ENCODE assay signal across 8 mouse cellular contexts in the genomic region with DNA sequence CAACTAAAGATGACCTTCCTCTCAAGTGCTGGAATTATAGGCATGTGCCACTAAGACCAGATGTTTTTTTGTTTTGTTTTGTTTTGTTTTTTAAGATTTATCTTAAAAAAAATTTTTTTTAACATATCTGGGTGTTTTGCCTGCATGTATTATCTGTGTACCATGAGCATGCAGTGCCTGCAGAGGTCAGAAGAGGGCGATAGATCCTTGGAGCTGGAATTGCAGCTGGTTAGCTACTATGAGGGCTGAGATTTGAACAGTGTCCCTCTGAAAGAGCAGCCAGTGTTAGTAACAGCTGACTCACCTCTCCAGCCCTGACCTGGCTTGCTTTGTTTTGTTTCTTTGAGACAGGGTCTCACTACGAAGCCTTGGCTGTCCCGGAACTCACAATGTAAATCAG. TPM values are rescaled to one million over a fixed set of nuclear protein-coding genes. Genes with fewer than 3 reads are reported as not detected.
DNase-seq lines count a peak whose midpoint lies in the region; ATAC-seq and TF ChIP-seq lines count a peak whose summit lies in the region.

No protein-coding gene starts in this region.

- H3K9ac ChIP-seq in hindbrain, embryonic 13.5 days = no peak overlapping the region
- no peak overlapping the region for H3K9ac ChIP-seq in midbrain, postnatal 0 days (replicated peaks; ENCODE audit: low read length, poor library complexity, severe bottlenecking)

- H3K27me3 ChIP-seq in hindbrain, embryonic 10.5 days (ENCODE audit: insufficient read depth, poor library complexity, severe bottlenecking) = no peaks in the 10 kb centered on the region
- H3K27me3 ChIP-seq in hindbrain, embryonic 13.5 days = no peaks in the 10 kb centered on the region
- H3K27me3 ChIP-seq in midbrain, postnatal 0 days (ENCODE audit: insufficient read depth, low read length) = no peaks in the 10 kb centered on the region

- 33% methylated on average over 3 of the region's 3 CpGs for WGBS in hindbrain, embryonic 10.5 days
- 31% methylated on average over 3 of the region's 3 CpGs for WGBS in hindbrain, embryonic 13.5 days
- 40% methylated on average over 3 of the region's 3 CpGs for whole genome bisulfite sequencing in midbrain, postnatal 0 days

- no peak overlapping the region for H3K4me2 ChIP-seq in hindbrain, embryonic 13.5 days
- H3K4me2 ChIP-seq in midbrain, postnatal 0 days (ENCODE audit: low read depth, low read length, poor library complexity, severe bottlenecking) = no peak overlapping the region

- TF ChIP-seq POLR2A in cortical plate, adult 2 months (IDR thresholded peaks at IDR 0.05; ENCODE audit: extremely low read depth, insufficient read depth, low read length) = no peak

- no peak overlapping the region for H3K27ac ChIP-seq in hindbrain, embryonic 10.5 days
- no peak overlapping the region for H3K27ac ChIP-seq in hindbrain, embryonic 13.5 days
- H3K27ac ChIP-seq in cortical plate, adult 2 months (ENCODE audit: insufficient read depth, low read length) = no peak overlapping the region
- H3K27ac ChIP-seq in midbrain, postnatal 0 days (ENCODE audit: low read depth, low read length) = no peak overlapping the region

- no peak overlapping the region for H3K4me3 ChIP-seq in hindbrain, embryonic 10.5 days
- H3K4me3 ChIP-seq in hindbrain, embryonic 13.5 days = no peak overlapping the region
- no peak overlapping the region for H3K4me3 ChIP-seq in cortical plate, adult 2 months (ENCODE audit: insufficient read depth, low read length)
- no peak overlapping the region for H3K4me3 ChIP-seq in midbrain, postnatal 0 days (ENCODE audit: low read depth, low read length)

- H3K36me3 ChIP-seq in hindbrain, embryonic 10.5 days = no peaks in the 10 kb centered on the region
- H3K36me3 ChIP-seq in hindbrain, embryonic 13.5 days = no peaks in the 10 kb centered on the region
- no peaks in the 10 kb centered on the region for H3K36me3 ChIP-seq in midbrain, postnatal 0 days (ENCODE audit: insufficient read depth, low read length)

- no peak for ATAC-seq in hindbrain, embryonic 13.5 days (ENCODE audit: low FRiP score)
- no peak for ATAC-seq in midbrain, postnatal 0 days (ENCODE audit: low FRiP score)

- no peaks in the 10 kb centered on the region for H3K9me3 ChIP-seq in hindbrain, embryonic 10.5 days
- no peaks in the 10 kb centered on the region for H3K9me3 ChIP-seq in hindbrain, embryonic 13.5 days
- H3K9me3 ChIP-seq in midbrain, postnatal 0 days (ENCODE audit: low read length) = no peaks in the 10 kb centered on the region

- DNase-seq in hindbrain, embryonic 10.5 days (ENCODE audit: low spot score) = peak; percentile 69
- peak; percentile 92 for DNase-seq in 3T3-L1 (ENCODE audit: low read depth, low spot score)
- DNase-seq in ES-CJ7 (ENCODE audit: low read depth, low spot score) = peak; percentile 81
- peak; percentile 78 for DNase-seq in kidney, adult 9 months
- DNase-seq in midbrain, postnatal 0 days (ENCODE audit: low spot score) = peak; percentile 59
- peak; percentile 70 to 82 for DNase-seq in thymus, postnatal 10 days (ENCODE audit: low spot score in 2 of 2)

- H3K4me1 ChIP-seq in hindbrain, embryonic 10.5 days (replicated peaks) = no peaks in the 10 kb centered on the region
- H3K4me1 ChIP-seq in hindbrain, embryonic 13.5 days (replicated peaks) = no peaks in the 10 kb centered on the region
- no peaks in the 10 kb centered on the region for H3K4me1 ChIP-seq in cortical plate, adult 2 months (ENCODE audit: control insufficient read depth, insufficient read depth, low read length)
- no peaks in the 10 kb centered on the region for H3K4me1 ChIP-seq in midbrain, postnatal 0 days (ENCODE audit: insufficient read depth, low read length)

- peak; percentile 63 for TF ChIP-seq CTCF in cortical plate, adult 2 months (IDR thresholded peaks at IDR 0.05; ENCODE audit: extremely low read depth, insufficient read depth, low read length)
- TF ChIP-seq CTCF in midbrain, postnatal 0 days (IDR thresholded peaks at IDR 0.05) = peak; percentile 78

RNA-seq across cellular contexts. Expression of a gene that starts 49.5 kb away (rescaled TPM):
- 0.11 and 0.24 TPM in 2 replicates for polyA plus RNA-seq in hindbrain, embryonic 10.5 days (2016; fragmentation: Nextera tagmentation; extraction: Ambion mirVana)
- polyA plus RNA-seq in hindbrain, embryonic 13.5 days (2015; fragmentation: Nextera tagmentation; extraction: Ambion mirVana) = 0.60 and 0.89 TPM in 2 replicates
- polyA plus RNA-seq in cortical plate, adult 2 months (2012; rRNA removed) = 28.6 and 29.2 TPM in 2 replicates
- 2.4 and 3.1 TPM in 2 replicates for total RNA-seq in midbrain, postnatal 0 days (2014; rRNA removed)
- 4.9 and 5.6 TPM in 2 replicates for polyA plus RNA-seq in midbrain, postnatal 0 days (2015; fragmentation: Nextera tagmentation; extraction: Ambion mirVana)

RNA-seq across cellular contexts. Expression of a gene that starts 52.8 kb away (rescaled TPM):
- 0.73 and 1.0 TPM in 2 replicates for polyA plus RNA-seq in hindbrain, embryonic 10.5 days (2016; fragmentation: Nextera tagmentation; extraction: Ambion mirVana)
- 0.52 and 0.71 TPM in 2 replicates for polyA plus RNA-seq in hindbrain, embryonic 13.5 days (2015; fragmentation: Nextera tagmentation; extraction: Ambion mirVana)
- 1.3 and 1.6 TPM in 2 replicates for polyA plus RNA-seq in cortical plate, adult 2 months (2012; rRNA removed)
- 0.38 and 0.80 TPM in 2 replicates for total RNA-seq in midbrain, postnatal 0 days (2014; rRNA removed)
- polyA plus RNA-seq in midbrain, postnatal 0 days (2015; fragmentation: Nextera tagmentation; extraction: Ambion mirVana) = 0.33 and 0.88 TPM in 2 replicates

RNA-seq across cellular contexts. Expression of a gene that starts 59.2 kb away (rescaled TPM):
- polyA plus RNA-seq in hindbrain, embryonic 10.5 days (2016; fragmentation: Nextera tagmentation; extraction: Ambion mirVana) = 13.3 and 16.2 TPM in 2 replicates
- polyA plus RNA-seq in hindbrain, embryonic 13.5 days (2015; fragmentation: Nextera tagmentation; extraction: Ambion mirVana) = 10.7 TPM in 2 replicates
- polyA plus RNA-seq in cortical plate, adult 2 months (2012; rRNA removed) = 2.2 and 2.6 TPM in 2 replicates
- total RNA-seq in midbrain, postnatal 0 days (2014; rRNA removed) = 1.1 and 2.9 TPM in 2 replicates
- polyA plus RNA-seq in midbrain, postnatal 0 days (2015; fragmentation: Nextera tagmentation; extraction: Ambion mirVana) = 2.9 and 4.5 TPM in 2 replicates
